Mouse (Mus musculus) CD4-positive naive resting alpha-beta T cell, adult 76 days (primary cell): ENCODE measurements around the gene Postn. TPM values are rescaled to one million over a fixed set of nuclear protein-coding genes. Genes with fewer than 3 reads are reported as not detected.

Experiments
- total RNA-seq: library from RNA; stranded (reverse); gene quantifications from one replicate; pipeline ENCODE4 v1.2.4, GENCODE M21; 2023

The Postn gene
- total RNA-seq: not detected

DNA sequence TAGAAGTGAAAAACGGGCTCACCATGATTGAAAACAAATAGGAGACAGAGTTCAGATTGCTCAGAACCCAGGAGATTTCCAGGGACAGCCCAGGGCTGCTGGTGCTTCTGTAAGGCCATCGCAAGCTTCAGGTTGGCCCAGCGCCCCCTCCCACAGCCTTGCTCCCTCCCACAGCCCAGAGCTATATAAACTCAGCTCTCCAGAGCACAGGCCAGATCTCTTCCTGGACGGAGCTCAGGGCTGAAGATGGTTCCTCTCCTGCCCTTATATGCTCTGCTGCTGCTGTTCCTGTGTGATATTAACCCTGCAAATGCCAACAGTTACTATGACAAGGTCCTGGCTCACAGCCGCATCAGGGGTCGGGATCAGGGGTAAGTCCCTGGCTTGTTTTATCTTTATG, at the start of gene Postn:
Postn (plus strand) TSS at position 213 of the 400 bp plus-strand sequence.

Other genes with a start within 250 kb of the Postn start
- gene Trpc4, start 205.1 kb upstream of the Postn start, total RNA-seq: not detected